Mouse (Mus musculus) heart, embryonic 16.5 days (tissue): ENCODE measurements around the gene a. TPM values are rescaled to one million over a fixed set of nuclear protein-coding genes. Genes with fewer than 3 reads are reported as not detected.

Experiments used
- ATAC-seq: fragments of 200-750 bp; cut with Nextera tagmentation; replicated peaks from 2 replicates; pipeline ENCODE4 v1.8.0; 2017; ENCODE audit warnings: moderate number of reproducible peaks; ENCODE audit not compliant: insufficient read depth, low FRiP score; ENCODE audit errors: extremely low read depth
- H3K27ac ChIP-seq: fragments of 300-500 bp; sonication (generic); 2 replicates; pipeline ENCODE4 v1.5.1; 2014; ENCODE audit warnings: mild to moderate bottlenecking, low read length, control low read depth, moderate library complexity
- H3K27me3 ChIP-seq: fragments of 300-500 bp; sonication (generic); 2 replicates; pipeline ENCODE4 v1.6.1; 2014; ENCODE audit warnings: low read length, mixed read lengths; ENCODE audit not compliant: control insufficient read depth, insufficient read depth
- H3K36me3 ChIP-seq: fragments of 300-500 bp; sonication (generic); 2 replicates; pipeline ENCODE4 v1.6.1; 2014; ENCODE audit not compliant: control insufficient read depth, insufficient read depth
- H3K4me1 ChIP-seq: fragments of 300-500 bp; sonication (generic); 2 replicates; pipeline ENCODE4 v1.6.1; 2014; ENCODE audit warnings: low read length, mixed read lengths; ENCODE audit not compliant: control insufficient read depth, insufficient read depth
- H3K4me2 ChIP-seq: fragments of 300-500 bp; sonication (generic); 2 replicates; pipeline ENCODE4 v1.6.1; 2014; ENCODE audit warnings: low read depth, mild to moderate bottlenecking, control low read depth, low read length
- H3K4me3 ChIP-seq: fragments of 300-500 bp; sonication (generic); 2 replicates; pipeline ENCODE4 v1.5.1; 2014; ENCODE audit warnings: mild to moderate bottlenecking, control low read depth, low read length
- H3K9ac ChIP-seq: fragments of 300-500 bp; sonication (generic); 2 replicates; pipeline ENCODE4 v1.6.1; 2014; ENCODE audit warnings: low read length, control low read depth
- H3K9me3 ChIP-seq: fragments of 300-500 bp; sonication (generic); replicated peaks from 2 replicates; pipeline ENCODE4 v1.6.1; 2016; ENCODE audit warnings: low read length; ENCODE audit not compliant: control insufficient read depth
- WGBS: fragments of 180-500 bp; shearing (Covaris S2); extraction: QIAGEN DNeasy Blood & Tissue Kit; methylation state at CpG from one replicate; pipeline ENCODE4 v1.1.7; 2014; 5-methylcytosine and 5-hydroxymethylcytosine counted together
- polyA plus RNA-seq: library from polyadenylated mRNA; unstranded; fragments of >200 nt; fragmentation: Nextera tagmentation; extraction: Ambion mirVana; gene quantifications from 2 replicates; pipeline ENCODE4 v1.2.1, GENCODE M21; 2015

Gene a
- polyA plus RNA-seq, 1 experiment from 2014 or later = 0.93 TPM

- H3K9me3 ChIP-seq = no peaks in the 10 kb centered on the region
- no peaks in the 10 kb centered on the region for H3K27me3 ChIP-seq
- H3K36me3 ChIP-seq = peaks cover 52% of the 10 kb centered on the region
- H3K4me3 ChIP-seq = no peak overlapping the region
- no peak overlapping the region for H3K9ac ChIP-seq
- H3K4me2 ChIP-seq = no peak overlapping the region
- 92% methylated on average over 13 of the region's 13 CpGs for WGBS
- no peaks in the 10 kb centered on the region for H3K4me1 ChIP-seq
- H3K27ac ChIP-seq = no peak overlapping the region
- ATAC-seq = no peak
Observed at GRCm38 (mm10) chr2:154863672-154864071, 72.5 kb downstream of the a start.

- no peak overlapping the region for H3K27ac ChIP-seq
- H3K36me3 ChIP-seq = peaks cover 53% of the 10 kb centered on the region
- H3K4me1 ChIP-seq = no peaks in the 10 kb centered on the region
- no peaks in the 10 kb centered on the region for H3K9me3 ChIP-seq
- 79% methylated on average over 3 of the region's 3 CpGs for WGBS
- no peak for ATAC-seq
- no peak overlapping the region for H3K4me2 ChIP-seq
- H3K9ac ChIP-seq = no peak overlapping the region
- no peak overlapping the region for H3K4me3 ChIP-seq
- no peaks in the 10 kb centered on the region for H3K27me3 ChIP-seq
Observed at GRCm38 (mm10) chr2:154865696-154866095, 74.5 kb downstream of the a start.

- peaks cover 60% of the 10 kb centered on the region for H3K36me3 ChIP-seq
- H3K4me1 ChIP-seq = no peaks in the 10 kb centered on the region
- H3K9me3 ChIP-seq = no peaks in the 10 kb centered on the region
- no peak overlapping the region for H3K4me2 ChIP-seq
- H3K9ac ChIP-seq = no peak overlapping the region
- no peak overlapping the region for H3K4me3 ChIP-seq
- 100% methylated on average over 1 of the region's 1 CpGs for WGBS
- no peak overlapping the region for H3K27ac ChIP-seq
- H3K27me3 ChIP-seq = no peaks in the 10 kb centered on the region
- ATAC-seq = no peak
Observed at GRCm38 (mm10) chr2:154868106-154868505, 76.9 kb downstream of the a start.

- H3K4me1 ChIP-seq = no peaks in the 10 kb centered on the region
- no peak overlapping the region for H3K4me2 ChIP-seq
- peaks cover 60% of the 10 kb centered on the region for H3K36me3 ChIP-seq
- no peak overlapping the region for H3K9ac ChIP-seq
- no peak for ATAC-seq
- H3K9me3 ChIP-seq = no peaks in the 10 kb centered on the region
- no peak overlapping the region for H3K27ac ChIP-seq
- H3K27me3 ChIP-seq = no peaks in the 10 kb centered on the region
- H3K4me3 ChIP-seq = no peak overlapping the region
Observed at GRCm38 (mm10) chr2:154869954-154870641, 78.9 kb downstream of the a start.

GRCm38 (mm10) chr2:154876621-154877020, 85.4 kb downstream of the a start:
- Histone ChIP-seq H3K4me2 (no peak overlapping the region), H3K9ac (no peak overlapping the region), H3K36me3 (peaks cover 45% of the 10 kb centered on the region), H3K27me3 (no peaks in the 10 kb centered on the region), H3K4me3 (no peak overlapping the region), H3K9me3 (no peaks in the 10 kb centered on the region), H3K27ac (no peak overlapping the region), H3K4me1 (no peaks in the 10 kb centered on the region)
- no peak for ATAC-seq
- 85% methylated on average over 2 of the region's 2 CpGs for WGBS

GRCm38 (mm10) chr2:154891585-154891984, 100.4 kb downstream of the a start:
- 13% methylated on average over 2 of the region's 2 CpGs for WGBS
- Histone ChIP-seq H3K36me3 (peaks cover 9% of the 10 kb centered on the region), H3K4me1 (peaks cover 14% of the 10 kb centered on the region), H3K9ac (peak overlapping the region; percentile 95), H3K4me3 (peak overlapping the region; percentile 96), H3K27me3 (no peaks in the 10 kb centered on the region), H3K4me2 (peak overlapping the region; percentile 95), H3K27ac (peak overlapping the region; percentile 89), H3K9me3 (no peaks in the 10 kb centered on the region)
- ATAC-seq = no peak

- peak within 1 kb of the TSS; percentile 89 for H3K27ac ChIP-seq
- H3K4me2 ChIP-seq = peak within 1 kb of the TSS; percentile 95
- WGBS = under 1% methylated on average over 75 of the region's 75 CpGs
- no peaks in the 10 kb centered on the region for H3K27me3 ChIP-seq
- peaks cover 3% of the 10 kb centered on the region; the same call in 1 of the 2 replicates for H3K36me3 ChIP-seq
- no peaks in the 10 kb centered on the region for H3K9me3 ChIP-seq
- peaks cover 14% of the 10 kb centered on the region for H3K4me1 ChIP-seq
- peak within 1 kb of the TSS; percentile 95 for H3K9ac ChIP-seq
- peak within 1 kb of the TSS; percentile 96 for H3K4me3 ChIP-seq
- ATAC-seq = peak; percentile 98
Observed at GRCm38 (mm10) chr2:154892201-154893044, 101.2 kb downstream of the a start, which contains the start of gene Eif2s2. Gene Eif2s2 (minus strand): TSS chr2:154892935.

- Histone ChIP-seq H3K4me1 (peaks cover 14% of the 10 kb centered on the region), H3K9me3 (no peaks in the 10 kb centered on the region), H3K27me3 (no peaks in the 10 kb centered on the region), H3K9ac (peak overlapping the region; percentile 66), H3K27ac (no peak overlapping the region), H3K4me3 (peak overlapping the region; percentile 96), H3K36me3 (no peaks in the 10 kb centered on the region), H3K4me2 (peak overlapping the region; percentile 76)
- 7% methylated on average over 12 of the region's 12 CpGs for WGBS
- no peak; the same call in 1 of the 2 replicates for ATAC-seq
Observed at GRCm38 (mm10) chr2:154893045-154893385, 101.8 kb downstream of the a start.

GRCm38 (mm10) chr2:154893548-154893947, 102.3 kb downstream of the a start:
- Histone ChIP-seq H3K36me3 (no peaks in the 10 kb centered on the region), H3K27me3 (no peaks in the 10 kb centered on the region), H3K4me1 (peaks cover 14% of the 10 kb centered on the region), H3K4me3 (peak overlapping the region; percentile 96), H3K9me3 (no peaks in the 10 kb centered on the region), H3K9ac (peak overlapping the region; percentile 66; the same call in 1 of the 2 replicates), H3K27ac (no peak overlapping the region), H3K4me2 (peak overlapping the region; percentile 76)
- 64% methylated on average over 4 of the region's 4 CpGs for WGBS
- no peak for ATAC-seq
